Mouse (Mus musculus) c-Kit-positive CD71-positive TER-119-negative erythroid progenitor cells, embryonic 14.5 days (primary cell): ENCODE data around the gene Mdm2.
"Not testable (repeated sequence)": the region's sequence is repeated elsewhere in the genome, so short reads cannot be mapped to it uniquely, and the experiment has no call there.

Experiments
- DNase-seq: peaks from one replicate; pipeline ENCODE4 v3.0.0-alpha.2; 2013; ENCODE audit warnings: low read depth

Gene Mdm2

DNA sequence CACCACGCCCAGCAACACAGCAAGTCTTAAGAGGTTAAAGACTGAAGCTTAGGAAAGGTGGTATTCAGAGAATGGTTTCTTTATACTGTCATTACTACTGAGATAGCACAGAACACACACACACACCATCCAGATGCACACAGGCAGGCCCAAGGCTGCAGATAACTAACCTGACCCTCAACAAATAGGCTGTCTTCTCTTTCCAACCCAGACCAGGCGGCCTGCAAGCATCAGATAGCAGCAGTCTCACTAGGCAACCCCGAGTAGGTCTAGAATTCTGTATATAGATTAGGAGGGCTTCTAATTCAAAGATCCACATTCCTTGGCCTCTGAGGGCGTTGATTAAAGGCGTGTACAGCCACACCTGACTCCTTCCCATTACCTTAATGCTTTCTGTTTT, 21.6 kb upstream of the Mdm2 start:
- DNase-seq: peak; percentile 80

DNA sequence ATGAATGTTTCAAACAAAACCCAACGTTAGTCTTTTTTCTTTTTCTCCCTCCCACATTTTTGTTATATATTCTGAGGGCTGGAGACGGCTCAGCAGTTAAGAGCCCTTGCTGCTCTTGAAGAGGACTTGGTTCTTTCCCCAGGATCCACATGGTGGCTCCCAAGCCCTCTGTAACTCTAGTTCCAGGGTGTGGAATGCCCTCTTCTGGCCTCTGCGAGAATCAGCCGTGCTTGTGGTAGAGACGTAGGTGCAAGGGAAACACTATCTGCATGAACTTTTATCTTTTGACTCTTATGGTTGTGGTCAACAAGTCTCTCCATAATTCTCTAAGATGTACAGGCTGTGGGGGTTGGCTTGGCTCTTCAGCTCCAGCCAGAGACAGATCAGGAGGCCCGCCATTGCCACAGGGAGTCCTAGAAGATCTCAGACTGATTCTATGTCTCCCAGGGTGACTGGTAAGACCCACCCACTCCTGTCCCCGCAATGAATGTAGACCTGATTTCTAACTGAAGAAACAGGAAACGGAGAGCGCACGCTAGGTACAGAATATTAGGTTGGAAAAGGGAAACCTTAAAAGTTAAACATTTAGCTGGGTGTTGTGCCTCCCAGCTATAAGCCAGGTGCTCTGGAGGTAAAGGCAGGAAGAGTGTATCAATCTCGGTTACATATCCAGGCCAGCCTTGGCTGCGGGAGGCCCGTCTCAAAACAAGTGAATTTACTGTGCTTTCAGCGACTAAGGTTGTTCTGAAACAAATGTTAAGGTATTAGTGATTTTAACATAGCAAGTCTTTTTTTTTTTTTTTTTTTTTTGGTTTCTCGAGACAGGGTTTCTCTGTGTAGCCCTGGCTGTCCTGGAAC, 20.9 kb upstream of the Mdm2 start:
- DNase-seq: peak; percentile 64

DNA sequence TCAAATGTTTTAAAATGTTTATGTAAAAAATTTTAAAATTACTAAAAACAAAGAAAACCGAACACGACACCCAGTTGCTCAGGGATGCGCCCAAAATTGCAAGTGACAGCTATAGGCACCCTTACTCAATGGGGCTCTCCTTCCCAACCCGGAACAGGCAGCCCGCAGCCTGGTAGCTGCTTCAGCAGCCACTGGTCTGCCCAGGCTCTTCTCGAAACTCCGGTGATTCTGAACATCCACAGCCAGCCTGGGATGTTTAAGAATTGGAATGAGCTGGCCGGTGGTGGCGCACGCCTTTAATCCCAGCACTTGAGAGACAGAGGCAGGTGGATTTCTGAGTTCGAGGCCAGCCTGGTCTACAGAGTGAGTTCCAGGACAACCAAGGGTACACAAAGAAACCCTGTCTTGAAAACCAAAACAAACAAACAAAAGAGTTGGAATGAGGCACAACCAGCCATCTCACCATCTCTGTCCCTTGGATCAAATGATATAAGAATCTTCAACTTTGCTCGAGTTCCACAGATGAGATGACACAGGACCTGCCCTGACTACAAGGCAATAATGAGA, 20.2 kb upstream of the Mdm2 start:
- no peak for DNase-seq

DNA sequence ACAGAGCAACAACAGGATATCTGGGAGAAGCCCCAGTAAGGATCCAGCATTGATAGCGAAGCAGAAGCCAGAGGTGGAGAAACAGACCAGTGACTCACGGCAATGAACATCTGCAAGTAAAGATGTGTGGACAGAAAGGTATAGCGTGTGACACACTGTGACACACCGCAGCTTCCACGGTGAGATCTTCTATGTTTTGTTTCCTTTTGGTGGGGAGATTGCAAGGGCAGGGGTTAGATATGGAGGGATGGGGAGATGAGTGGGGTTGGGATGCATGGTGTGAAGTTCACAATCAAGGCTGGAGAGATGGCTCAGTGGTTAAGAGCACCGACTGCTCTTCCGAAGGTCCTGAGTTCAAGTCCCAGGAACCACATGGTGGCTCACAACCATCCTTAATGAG, 19.6 kb upstream of the Mdm2 start:
- DNase-seq: no peak

DNA sequence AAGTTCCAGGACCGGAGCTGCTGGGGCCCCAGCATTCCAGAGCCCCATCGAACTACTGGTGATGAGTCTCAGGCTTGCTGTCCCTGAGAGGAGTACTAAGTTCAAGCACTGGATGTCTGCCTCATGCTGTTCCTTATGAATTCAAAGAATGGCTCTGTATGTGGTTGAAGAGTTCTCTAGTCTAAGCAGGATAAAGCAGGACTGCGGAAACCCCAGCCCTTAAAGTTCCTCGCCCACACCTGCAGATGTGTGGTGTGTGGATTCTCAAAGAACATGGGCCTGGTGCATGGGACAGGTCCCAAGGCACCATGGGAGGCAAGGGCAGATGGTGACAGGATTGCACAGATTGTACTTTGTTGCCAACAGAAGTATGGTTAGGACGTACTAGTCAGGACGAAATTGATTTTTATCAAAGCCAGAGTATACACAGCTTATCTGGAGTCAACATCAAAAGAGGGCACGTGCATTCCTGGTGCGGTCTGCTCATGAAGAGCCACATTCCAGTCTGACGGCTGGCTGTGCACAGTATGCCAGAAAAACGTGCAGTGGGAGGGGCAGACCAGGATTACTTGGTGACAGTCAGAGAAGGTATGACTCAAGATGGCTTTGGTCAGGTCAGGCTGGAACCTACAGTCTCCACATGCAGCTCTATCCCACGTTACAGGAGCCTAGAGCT, 18.7 kb upstream of the Mdm2 start:
- DNase-seq: no peak

DNA sequence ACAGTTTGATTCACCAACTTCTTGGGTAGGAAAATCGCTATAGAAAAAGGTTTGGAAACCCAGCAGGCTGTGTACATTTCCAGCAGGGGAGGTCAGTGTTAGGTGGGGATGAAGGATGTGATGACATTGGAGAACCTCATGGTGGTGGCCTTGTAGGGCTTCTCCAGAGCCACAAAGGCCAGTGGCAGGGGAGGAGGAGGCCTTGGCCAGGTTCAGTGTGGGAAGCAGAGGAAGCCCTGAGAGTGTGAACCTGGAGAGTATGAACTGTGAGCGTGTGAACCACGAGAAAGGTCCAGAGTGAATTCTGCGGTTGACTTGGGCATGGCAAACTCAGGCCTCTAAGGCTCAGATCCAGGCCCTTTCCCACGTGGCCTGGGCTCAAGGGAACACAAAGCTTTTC, 18.0 kb upstream of the Mdm2 start:
- DNase-seq: no peak

DNA sequence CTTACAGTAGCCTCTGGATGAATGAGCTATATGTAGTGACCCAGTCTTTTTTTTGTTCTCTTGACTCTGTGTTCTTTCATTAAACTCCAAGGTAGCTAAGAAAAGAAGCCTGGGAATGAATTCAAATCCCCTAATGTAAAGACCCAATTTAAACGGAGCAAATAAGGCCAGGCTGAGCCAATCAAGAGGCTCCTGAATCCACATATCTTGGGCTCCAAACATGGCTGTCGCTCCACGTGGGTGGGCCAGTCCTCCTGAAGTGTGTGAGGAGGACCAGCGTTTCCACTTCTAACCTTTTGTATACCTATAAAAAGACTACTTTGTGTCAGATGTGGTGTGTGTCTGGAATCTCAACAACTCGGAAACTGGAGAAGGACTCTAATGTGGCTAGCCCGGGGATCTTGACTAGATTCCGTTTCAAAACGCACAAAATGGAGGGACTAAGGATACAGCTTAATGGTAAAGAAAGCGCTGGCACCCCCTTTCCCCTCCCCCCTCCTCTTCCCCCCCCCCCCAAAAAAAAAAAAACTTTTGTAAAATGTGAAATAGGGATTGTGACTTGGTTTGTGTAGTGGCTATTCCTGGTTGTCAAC, 17.1 kb upstream of the Mdm2 start:
- no peak for DNase-seq

DNA sequence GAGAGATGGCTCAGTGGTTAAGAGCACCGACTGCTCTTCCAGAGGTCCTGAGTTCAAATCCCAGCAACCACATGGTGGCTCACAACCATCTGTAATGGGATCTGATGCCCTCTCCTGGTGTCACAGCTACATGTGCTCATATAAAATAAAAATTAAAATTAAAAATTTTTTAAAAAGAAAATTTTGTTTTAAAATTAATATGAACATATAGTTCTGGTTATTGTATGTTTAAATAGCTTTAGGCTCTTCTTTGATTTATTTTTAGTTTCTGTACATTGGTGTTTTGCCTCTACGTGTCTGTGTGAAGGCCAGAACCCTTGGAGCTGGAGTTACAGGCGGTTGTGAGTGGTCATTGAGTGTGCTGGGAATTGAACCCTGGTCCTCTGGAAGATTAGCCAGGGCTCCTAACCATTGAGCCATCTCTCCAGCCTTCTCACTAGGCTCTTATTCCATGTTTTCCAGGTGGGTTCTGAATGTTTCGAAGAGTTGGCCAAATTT, 16.4 kb upstream of the Mdm2 start:
- no peak for DNase-seq

DNA sequence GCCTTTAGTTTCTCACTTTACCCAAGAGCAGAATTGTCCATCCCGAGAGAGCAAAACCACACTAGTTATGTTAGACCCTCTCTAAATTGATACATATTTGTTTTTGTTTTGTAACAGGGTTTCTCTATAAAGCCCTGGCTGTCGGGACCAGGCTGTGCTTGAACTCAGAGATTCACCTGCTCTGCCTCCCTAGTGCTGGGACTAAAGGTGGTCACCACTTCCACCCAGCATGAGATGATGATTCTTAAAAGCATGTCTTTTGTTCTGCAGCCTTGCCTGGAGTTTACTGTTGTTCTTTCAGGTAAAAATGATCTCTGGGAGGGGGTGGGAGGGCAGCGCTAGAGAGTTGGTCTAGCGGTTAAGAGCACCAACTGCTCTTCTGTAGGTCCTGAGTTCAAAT, 15.8 kb upstream of the Mdm2 start:
- DNase-seq: no peak

DNA sequence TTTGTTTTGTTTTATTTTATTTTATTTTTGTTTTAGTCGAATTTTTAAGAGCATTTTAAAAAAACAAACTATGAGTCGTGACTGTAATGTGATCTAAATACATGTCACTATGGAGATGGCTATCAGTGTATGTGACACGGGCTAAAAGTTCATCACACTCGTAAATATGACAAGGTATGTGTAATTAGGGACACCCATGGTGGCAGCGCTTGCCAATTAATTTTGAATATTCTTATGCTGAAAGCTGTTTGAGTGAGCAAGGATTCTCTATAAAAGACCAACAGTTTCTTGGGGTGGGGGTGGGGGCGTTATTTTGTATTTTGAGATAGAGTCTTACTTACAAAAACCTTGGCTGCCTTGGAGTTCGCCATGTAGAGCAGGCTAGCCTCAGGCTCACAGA, 15.1 kb upstream of the Mdm2 start:
- no peak for DNase-seq

DNA sequence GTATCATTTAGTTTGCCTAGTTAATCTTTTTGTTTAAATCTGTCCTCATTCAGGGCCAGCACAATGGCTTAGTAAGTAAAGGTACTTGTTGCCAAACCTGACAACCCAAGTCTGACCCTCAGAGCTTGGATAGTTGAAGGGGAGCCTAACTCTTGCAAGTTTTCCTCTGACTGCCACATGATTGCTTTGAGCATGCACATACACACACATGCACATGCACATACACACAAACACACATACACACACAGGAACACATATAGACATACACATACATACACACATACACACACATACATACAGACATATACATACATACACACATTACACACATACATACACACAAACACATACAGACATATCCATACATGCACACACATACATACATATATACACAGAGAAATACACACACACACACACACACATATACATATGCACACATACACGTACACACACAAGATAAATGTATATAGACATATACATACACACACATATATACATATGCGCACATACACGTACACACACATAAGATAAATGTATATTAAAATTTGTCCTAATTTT, 14.3 kb upstream of the Mdm2 start:
- no peak for DNase-seq

DNA sequence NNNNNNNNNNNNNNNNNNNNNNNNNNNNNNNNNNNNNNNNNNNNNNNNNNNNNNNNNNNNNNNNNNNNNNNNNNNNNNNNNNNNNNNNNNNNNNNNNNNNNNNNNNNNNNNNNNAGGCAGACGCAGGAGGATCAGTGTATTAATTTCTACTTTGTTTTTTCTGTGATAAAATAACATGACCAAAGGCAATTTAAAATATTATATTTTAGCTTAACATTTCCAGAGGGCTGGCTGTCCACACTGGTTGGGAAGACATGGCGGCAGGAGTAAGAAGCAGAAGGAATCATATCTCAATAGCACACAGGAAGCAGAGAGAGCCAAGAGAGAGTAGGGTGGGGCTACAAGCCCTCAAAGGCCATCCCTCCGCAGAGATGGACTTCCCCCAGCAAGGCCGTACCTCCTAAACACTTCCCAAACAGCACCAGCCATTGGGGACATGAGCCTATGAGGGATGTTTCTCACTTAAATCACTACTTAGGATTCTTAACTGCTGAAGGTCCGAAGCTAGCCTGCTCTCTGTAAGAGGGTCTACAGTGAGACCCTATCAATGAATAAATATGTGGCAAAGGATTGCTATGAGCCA, 13.7 kb upstream of the Mdm2 start:
- no peak for DNase-seq

DNA sequence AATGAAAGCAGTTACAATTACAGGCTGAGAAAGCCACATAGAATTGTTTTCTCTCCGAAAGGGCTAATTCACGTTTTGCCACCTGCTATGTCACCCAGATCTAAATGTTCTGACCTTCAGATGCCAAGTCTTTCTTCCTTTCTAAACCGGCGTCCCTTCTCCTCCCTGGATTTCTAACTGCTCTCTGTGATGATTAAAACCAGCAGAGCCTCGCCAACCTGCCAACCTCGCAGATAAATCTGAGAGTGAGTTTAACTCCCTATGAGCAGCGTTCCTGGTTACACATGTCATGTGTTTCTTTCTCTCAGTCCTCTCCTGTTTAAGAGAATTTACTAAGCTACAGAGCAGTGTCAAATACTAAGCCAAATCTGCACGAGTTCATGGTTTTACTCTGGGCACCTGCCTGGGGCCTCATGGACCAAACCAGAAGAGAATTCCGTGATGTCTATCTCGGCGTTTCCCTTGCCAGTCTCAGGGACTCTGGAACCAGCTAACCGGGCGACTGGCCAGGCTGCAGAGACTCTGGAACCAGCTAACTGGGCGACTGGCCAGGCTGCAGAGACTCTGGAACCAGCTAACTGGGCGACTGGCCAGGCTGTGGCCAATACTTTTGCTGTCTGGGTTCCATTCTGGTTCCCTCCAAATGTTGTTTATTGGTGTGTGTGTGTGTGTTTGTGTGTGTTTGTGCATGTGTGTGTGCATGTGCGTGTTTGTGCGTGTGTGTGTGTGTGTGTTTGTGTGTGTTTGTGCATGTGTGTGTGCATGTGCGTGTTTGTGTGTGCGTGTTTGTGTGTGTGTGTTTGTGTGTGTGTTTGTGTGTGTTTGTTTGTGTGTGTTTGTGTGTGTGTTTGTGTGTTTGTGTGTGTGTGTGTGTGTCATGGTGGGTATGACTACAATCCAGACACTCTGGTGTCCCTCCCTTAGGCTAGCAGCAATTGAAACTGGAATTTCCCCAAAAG, 7.9 kb upstream of the Mdm2 start:
- DNase-seq: no peak

DNA sequence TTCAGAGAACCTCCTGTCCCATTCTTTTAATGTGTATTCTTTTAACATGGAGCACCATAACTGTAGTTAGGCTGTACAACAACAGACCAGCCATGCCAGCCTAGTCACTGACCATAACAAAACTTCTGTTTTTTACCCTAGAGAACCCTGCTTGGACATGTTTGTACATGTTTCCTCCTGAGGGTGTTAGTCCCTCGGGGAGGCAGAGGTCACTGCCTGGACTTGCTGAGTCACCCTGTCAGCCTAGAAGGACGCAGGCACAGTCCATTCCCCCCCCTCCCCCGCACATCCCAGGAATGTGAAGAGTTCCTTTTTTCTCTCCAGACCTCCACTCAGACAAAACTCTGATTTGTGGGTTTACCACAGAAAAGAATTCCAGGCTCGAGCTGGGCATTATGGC, 7.0 kb upstream of the Mdm2 start:
- no peak for DNase-seq

DNA sequence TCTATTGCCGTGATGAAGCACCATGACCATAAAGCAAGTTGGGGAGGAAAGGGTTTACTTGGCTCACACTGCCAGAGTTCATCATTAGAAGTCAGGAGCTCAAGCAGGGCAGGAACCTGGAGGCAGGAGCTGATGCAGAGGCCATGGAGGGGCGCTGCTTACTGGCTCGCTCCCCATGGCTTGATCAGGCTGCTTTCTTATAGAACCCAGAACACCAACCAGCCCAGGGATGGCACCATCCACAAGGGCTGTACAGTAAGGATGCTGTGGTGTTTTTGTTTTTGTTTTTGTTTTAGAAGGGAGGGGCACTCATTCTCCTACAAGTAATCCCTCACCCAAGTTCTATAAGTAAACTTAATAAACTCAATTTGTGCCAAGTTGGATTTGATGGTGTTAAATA, 6.1 kb upstream of the Mdm2 start:
- DNase-seq: no peak

DNA sequence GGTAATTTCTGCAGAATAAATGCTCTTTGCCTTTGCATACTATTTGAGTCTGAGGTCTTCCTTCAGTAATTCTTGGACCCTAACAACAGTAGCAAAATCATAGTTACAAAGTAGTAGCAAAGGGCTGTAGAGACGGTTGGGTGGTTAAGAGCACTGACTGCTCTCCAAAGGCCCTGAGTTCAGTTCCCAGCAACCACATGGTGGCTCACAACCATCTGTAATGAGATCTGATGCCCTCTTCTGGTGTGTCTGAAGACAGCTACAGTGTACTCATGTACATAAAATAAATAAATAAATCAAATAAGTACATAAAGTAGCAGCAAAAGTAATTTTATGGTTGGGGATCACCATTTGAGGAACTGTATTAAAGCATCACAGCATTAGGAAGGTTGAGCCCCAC, 5.1 kb upstream of the Mdm2 start:
- DNase-seq: not testable (repeated sequence)

DNA sequence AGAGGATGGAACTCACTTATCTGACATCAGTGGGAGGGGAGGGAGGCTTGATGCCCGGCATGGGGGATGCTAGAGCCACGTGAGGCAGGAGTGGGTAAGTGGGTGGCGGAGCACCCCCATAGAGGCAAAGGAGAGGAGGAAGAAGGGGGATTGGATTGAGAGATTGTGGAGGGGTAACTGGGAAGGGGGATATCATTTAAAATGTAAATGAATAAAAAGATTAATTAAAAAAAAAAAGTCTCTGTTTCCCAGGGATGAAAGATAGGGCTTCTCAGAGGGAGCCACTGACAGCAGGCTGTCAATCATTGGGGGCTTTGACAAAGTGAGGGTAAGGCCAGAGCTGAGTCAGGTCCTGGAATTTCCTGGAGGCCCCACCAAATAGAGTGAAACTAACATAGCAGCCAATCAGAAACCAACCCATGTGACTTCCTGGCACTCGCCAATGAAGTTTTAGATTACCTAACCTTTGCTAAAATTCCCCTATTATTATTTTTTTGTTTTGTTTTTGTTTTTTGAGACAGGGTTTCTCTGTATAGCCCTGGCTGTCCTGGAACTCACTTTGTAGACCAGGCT, 4.5 kb upstream of the Mdm2 start:
- DNase-seq: no peak

DNA sequence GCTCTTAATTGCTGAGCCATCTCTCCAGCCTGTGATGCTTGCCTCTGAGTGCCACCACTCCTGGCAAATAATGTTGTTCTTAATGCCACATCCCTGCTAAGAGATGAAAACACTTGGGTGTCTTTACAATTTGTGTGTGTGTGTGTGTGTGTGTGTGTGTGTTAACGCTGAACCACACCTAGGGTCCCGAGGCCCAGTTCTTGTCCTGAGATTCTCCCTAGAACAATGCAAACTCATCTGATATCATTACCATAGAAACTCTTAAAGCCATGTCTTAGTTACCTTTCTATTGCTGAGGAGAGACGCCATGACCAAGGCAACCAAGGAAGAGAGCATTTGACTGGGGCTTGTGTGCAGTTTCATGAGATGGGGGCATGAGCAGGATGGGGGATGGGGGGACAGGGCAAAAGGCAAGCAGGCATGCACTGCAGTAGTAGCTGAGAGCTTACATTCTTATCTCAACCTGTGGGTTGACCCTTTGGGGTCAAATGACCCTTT, 3.5 kb upstream of the Mdm2 start:
- DNase-seq: no peak

DNA sequence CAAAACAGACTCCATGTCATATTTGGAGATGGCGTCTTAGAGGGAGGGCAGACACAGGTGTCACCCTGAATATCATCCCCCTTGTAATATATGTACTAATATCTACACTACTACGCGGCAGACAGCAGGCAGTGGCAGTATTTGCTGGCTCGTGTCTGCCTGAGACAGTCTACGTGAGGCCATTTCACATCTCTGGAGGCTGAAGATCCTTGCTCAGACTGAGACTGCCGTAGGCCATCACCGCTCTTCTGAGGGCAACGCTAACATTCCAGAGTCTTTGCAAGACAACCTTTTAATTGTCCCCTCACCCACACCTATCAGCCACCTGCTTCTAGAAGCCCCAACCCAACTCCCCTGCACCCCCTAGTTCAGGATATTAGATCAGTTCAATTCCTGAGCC, 2.9 kb upstream of the Mdm2 start:
- no peak for DNase-seq

DNA sequence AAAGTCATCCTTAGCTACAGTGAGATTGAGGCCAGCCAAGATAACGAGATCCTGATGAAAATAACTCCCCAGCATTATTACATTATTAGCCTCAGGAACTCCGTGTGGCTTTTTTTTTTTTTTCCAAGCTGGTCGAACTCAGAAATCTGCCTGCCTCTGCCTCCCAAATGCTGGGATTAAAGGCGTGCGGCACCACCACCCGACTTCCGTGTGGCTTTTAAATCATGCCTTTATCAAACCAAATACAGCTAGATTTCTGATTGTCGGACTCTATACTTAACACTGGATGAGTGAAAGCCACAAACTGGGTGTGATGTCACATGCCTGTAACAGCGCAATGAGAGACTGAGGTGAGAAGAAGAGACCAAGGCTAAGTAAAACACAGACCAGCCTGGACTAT, 2.3 kb upstream of the Mdm2 start:
- no peak for DNase-seq
